Mouse (Mus musculus) gastrocnemius, postnatal 25 days (tissue): ENCODE data around the gene Galnt17. TPM values are rescaled to one million over a fixed set of nuclear protein-coding genes. Genes with fewer than 3 reads are reported as not detected.

ENCODE experiments used
- DNase-seq: peaks from one replicate; pipeline ENCODE4 v3.0.0; 2022
- total RNA-seq, 2 experiments: library from RNA; stranded (reverse); gene quantifications; 1 replicate in 1 of 2; 2 replicates in 1 of 2; pipeline ENCODE4 v1.2.3; 2021

The Galnt17 gene
- total RNA-seq, 2 experiments from 2014 or later: 4.4 to 8.6 TPM

- no peak for DNase-seq
Observed at GRCm38 (mm10) chr5:131241689-131242088, 66.6 kb downstream of the Galnt17 start.

DNA sequence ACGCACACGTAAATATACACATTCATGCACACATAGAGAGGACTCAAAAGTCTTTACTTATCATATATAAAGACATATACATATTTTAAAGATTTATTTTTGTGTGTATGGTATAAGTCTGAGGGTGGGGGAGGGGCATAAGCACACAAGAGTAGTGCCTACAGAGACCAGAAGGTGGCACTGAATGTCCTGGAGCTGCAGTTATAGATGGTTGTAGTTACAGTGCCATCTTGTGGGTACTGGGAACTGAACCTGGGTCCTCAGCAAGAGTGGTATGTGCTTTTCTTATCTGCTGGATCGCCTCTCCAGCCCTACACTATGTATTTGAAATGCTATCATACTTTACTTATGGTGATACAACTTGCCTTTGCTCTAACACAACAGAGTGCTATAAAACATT lies 68.5 kb downstream of the Galnt17 start:
- no peak for DNase-seq

- DNase-seq: no peak
Observed at GRCm38 (mm10) chr5:131236906-131237305, 71.4 kb downstream of the Galnt17 start.

DNA sequence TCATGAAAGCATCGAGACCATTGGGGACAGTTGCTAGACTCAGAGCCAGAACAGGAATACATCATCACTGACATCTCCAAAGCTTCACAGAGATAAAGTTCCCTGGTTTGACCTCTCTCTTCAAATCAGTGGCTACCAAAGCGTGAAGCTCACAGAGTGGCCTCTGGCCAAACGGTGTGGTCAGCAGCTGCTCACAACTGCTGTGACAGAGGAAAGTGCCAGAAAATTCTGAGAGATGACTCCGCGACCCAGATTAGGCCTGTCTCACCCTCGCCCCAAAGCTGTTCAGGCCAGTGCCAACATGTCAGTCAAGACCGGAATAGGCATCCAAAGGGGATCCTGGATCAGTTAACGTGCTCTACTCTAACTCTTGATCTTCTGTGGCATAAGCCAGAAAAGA lies 74.5 kb downstream of the Galnt17 start:
- DNase-seq: peak; percentile 77

- peak; percentile 47 for DNase-seq
Observed at GRCm38 (mm10) chr5:131231060-131231459, 77.2 kb downstream of the Galnt17 start.

DNA sequence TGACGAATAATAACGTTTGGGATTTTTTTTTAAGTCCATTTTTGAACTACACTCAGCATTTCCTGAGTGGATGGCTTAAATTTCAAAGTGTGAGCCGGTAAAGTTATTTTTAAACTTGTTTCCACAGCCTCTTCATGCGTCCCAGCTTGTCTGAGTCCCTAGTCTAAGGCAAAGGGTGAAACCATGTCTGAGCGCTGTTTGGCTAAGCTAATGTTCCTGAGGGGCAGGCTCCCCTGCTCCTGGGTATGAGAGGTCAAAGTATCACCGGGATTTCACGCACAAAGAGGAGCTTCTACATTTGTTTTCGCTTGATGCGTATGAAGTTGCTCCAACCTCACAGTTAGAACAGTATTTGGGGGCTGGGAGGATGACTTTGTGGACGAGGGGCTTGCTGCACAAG lies 78.6 kb downstream of the Galnt17 start:
- no peak for DNase-seq

GRCm38 (mm10) chr5:131223416-131223815 lies 84.9 kb downstream of the Galnt17 start:
- DNase-seq: no peak

DNA sequence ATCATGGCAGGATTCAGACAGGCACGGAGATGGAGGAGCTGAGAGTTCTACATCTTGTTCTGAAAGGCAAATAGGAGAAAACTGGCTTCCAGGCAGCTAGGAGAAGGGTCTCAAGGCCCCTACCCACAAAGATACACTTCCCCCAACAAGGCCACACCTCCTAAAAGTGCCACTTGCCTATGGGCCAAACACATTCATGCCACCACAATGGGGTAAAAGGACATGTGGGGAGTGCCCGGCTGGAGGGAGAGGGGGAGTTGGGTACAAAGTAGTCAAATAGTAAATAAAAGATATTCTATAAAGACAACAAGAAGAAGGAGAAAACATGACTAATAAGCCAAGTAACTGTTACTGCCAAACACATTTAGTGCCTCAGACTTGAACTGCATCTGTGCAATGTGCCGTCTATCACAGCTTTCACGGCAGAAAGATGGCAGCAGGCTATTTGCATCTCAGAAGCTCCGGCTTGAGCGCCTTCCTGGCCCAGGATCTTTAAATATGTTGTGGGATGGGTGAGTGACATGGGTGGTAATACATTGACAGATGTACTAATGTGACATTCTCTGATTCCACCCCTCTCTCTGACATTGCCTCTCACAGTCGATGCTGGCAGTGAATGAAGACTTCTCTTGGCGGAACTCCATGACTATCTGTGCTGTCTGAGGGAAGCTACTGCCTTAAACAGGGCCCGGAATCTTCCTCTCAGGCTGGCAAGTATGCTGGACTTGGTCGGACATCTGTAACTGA lies 85.6 kb downstream of the Galnt17 start:
- peak; percentile 10 for DNase-seq

DNA sequence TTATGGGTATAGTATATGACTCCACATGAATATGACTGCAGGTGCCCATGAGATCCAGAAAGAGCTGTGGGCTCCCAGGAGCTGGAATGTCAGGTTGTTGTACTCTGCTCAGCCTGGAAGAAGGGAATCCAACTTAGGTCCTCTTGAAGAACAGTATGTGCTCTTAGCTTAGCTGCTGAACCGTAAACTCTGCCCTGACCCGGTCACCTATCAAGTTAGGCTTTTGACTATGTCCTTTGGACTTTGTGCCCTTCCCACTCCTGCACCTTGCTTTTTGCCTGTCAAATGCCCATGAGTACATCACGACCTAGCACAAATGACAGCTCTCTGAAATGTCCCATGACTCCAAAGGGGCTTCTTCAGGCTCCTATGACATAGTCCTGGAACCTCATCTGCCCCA lies 90.1 kb downstream of the Galnt17 start:
- no peak for DNase-seq

GRCm38 (mm10) chr5:131211618-131212017 lies 96.7 kb downstream of the Galnt17 start:
- no peak for DNase-seq

DNA sequence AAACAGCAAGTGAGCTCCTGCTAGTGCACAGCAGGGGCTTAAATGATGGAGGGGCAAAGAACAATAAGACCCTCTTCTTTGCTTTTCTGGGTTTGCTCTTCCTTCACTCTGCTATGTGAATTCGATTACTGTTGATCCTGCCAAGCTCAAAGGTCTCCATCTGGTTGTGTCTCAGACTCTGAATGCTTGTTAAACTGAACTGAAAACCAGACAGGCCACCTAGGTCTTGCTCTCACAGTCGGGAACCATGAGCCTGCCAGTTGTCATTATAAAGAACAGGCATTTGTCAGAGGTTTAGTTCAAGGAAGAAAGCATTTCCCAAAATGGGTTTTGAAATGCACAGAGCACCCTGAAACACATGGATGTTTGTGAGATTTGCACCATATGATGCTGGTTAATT lies 107.2 kb downstream of the Galnt17 start:
- DNase-seq: no peak

GRCm38 (mm10) chr5:131192311-131192710 lies 116.0 kb downstream of the Galnt17 start:
- DNase-seq: no peak

DNA sequence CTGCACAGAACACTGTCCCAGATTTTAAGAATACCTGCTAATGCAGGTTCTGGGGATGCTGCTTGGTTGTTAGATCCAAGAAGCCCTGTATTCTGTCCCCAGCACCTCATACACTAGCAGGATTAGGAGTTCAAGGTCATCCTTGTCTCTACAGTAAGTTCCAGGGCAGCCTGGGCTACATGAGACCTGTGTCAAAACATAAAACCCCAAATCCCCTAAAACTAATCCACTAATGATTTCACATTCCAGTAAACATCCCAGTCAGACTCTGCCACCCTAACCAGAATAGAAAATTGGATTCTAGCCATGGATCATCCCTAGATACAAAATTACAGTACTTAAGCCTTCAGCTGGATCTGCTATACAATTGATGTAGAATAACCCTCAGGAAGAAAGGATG lies 123.7 kb downstream of the Galnt17 start:
- DNase-seq: no peak

GRCm38 (mm10) chr5:131181231-131181630 lies 127.1 kb downstream of the Galnt17 start:
- DNase-seq: no peak

DNA sequence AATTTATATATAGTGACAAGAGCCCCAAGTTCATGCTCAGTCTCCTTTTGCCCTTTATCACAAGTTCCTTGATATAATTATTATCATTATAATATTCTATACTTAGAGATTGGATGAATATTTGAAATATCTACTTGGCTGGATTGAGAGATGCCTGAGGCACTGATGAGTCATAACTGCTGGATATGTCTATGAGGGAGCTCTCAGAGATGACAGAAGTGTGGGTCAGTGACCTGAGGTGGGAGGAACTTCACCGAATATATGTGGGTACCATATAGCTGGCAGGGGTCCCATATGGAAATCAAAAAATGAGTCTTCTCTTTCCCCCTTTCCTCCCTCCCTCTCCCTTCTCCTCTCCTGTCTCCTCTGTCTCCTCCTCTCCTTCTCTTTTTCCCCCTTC lies 127.5 kb downstream of the Galnt17 start:
- no peak for DNase-seq

DNA sequence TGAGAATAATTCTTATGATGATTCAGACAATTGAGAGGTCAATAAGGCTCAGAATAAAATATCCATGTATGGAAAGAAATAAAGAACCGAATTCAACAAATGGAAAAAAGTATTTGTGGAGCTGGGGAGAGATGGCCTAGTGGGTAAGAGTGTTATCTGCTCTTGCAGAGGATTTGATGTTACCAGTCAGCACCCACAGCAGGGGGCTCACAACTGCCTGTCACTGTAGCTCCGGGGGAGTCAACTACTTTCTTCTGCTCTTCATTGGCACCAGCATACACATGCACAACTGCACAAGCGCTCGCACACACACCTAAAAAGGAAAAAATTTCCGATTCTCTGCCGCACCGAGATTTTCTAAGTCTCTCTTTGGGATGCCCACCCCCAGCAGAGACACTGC lies 130.4 kb downstream of the Galnt17 start:
- no peak for DNase-seq

DNA sequence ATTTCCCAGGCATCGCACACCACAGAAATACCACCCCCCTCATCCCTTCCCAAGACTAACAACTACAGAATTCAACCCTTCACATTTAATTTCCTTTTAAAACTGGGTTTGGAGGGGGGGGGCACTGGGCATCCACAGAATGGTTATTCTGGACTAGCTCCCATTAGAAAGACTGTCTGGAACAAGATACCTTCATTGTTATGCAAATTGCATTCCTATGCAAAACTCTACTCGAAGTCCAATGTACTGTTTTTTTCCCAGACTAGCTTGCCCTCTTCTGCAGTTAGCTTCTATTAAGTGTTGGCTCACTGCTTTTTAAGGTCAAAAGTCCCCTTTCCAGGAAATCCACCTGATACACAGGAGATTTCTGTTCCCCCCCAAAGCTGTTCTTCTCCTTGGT lies 131.1 kb downstream of the Galnt17 start:
- no peak for DNase-seq

GRCm38 (mm10) chr5:131169186-131169585 lies 139.1 kb downstream of the Galnt17 start:
- DNase-seq: no peak

DNA sequence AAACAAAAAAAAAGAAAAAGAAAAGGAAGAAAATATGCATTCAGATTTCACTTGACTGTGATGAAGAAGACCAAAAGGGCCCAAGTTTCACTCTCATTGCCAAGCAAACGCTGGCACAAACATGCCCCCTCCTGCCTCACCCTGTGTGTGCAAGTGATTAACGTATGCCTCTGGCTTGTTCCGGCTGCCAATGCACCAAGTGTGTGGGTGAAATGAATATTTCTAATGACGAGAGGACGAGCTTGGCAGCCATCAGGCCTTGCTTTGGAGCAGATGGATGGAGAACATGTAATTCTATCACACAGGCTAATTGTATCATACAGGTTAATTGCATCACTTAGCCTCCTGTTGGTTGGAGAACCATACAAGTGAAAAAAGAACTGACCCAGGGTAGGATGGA lies 140.9 kb downstream of the Galnt17 start:
- no peak for DNase-seq

DNA sequence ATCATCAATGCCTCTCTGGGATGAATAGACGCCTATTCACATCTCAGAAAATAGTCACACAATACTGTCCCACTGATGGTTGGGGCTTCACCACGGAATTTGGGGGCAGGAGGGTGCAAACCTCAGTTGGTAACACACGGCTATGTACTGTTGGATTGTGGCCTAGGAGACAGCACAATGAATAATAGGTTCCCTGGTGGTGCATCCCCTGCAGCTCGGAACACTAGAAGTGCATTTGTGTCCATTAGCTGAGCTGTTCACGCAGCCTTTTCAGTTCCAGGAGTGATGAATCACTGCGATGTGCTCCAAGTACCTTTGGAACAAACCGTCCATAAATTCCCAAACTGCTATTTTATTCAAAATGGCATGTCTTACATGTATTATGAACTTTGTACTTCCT lies 142.6 kb downstream of the Galnt17 start:
- peak; percentile 38 for DNase-seq

DNA sequence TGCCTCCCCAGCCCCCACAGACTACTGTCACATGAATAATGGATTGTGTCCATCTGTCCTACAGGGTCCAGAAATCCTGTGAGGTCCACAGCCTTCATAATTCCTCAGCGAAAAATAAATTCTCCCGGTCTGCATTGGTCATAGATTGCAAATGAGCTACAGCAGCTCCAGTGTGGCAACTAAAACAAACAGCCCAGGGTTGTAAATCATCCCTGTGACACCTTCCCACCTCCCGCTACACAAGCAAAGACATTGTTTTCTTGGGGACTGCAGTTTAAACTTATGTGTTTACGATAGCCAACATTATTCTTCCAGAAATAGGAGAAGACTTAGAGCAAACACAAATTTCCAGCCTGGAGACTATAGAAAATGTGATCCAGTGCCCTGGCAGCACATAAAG lies 150.4 kb downstream of the Galnt17 start:
- DNase-seq: no peak

DNA sequence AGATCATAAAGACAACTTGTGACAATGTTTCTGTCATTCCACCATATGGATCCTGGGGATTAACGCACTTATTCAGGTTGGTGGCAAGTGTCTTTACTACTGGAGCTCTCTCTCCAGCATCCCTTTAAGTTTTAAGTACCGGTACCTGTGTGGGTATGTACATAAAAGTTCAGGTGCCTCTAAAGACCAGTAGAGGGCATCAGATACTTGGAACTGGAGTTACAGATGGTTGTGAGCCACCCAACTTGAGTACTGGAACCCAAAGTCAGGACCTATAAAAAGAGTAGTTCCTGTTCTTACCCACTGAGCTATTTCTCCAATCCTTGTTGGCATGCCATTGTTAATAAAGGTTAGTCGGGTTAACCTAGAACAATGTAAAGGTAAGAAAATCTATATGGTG lies 152.0 kb downstream of the Galnt17 start:
- DNase-seq: no peak

GRCm38 (mm10) chr5:131142606-131143005 lies 165.7 kb downstream of the Galnt17 start:
- DNase-seq: no peak

DNA sequence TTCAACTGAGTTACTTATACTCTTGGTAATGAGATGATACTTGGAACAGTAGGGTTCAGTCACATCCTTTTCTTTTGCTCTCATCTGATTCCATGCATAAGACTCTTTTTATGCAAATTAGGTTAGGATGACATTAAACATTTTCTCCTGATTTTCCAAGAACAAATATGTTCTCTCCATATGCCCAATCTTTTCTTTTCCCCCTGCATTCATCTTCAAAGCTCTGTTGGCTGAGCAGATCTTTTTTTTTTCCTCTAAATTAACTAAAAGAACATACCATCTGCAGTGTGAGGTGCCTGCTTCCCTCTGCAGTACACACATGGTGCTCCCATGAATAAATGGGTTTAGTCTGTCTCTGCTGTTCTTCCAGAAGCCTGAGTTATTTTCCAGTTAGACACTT lies 173.5 kb downstream of the Galnt17 start:
- no peak for DNase-seq
